Mouse (Mus musculus): ENCODE data around the gene Tex45. TPM values are rescaled to one million over a fixed set of nuclear protein-coding genes. Genes with fewer than 3 reads are reported as not detected.

The Tex45 gene
- polyA plus RNA-seq, 1 experiment from 2014 or later = not detected

- under 1% methylated on average over 54 of the region's 64 CpGs for WGBS
- H3K9ac ChIP-seq = peak within 1 kb of the TSS; percentile 99
- H3K27ac ChIP-seq = peak within 1 kb of the TSS; percentile 91
- no peaks in the 10 kb centered on the region for H3K27me3 ChIP-seq
- H3K36me3 ChIP-seq = peaks cover 40% of the 10 kb centered on the region
- peak within 1 kb of the TSS; percentile 79 for H3K4me2 ChIP-seq (replicated peaks)
- peak within 1 kb of the TSS; percentile 87 for H3K4me3 ChIP-seq
- peaks cover 24% of the 10 kb centered on the region for H3K9me3 ChIP-seq
- peaks cover 18% of the 10 kb centered on the region for H3K4me1 ChIP-seq
- ATAC-seq (ENCODE audit: low FRiP score, low read depth) = peak; percentile 93
These were observed 22.5 kb downstream of the Tex45 start, which contains the start of gene Zfp358 for GRCm38 (mm10) chr8:3492901-3493844. Gene Zfp358 (plus strand): TSS chr8:3493138.

GRCm38 (mm10) chr8:3493845-3494208 is 23.2 kb downstream of the Tex45 start:
- H3K9me3 ChIP-seq = peaks cover 24% of the 10 kb centered on the region
- ATAC-seq (ENCODE audit: low FRiP score, low read depth) = 0 out of 2 replicates have a peak, but pooled peaks have one; percentile 0
- peaks cover 40% of the 10 kb centered on the region for H3K36me3 ChIP-seq
- peak overlapping the region; percentile 87 for H3K4me3 ChIP-seq
- H3K9ac ChIP-seq = peak overlapping the region; percentile 99
- H3K27ac ChIP-seq = peak overlapping the region; percentile 91; the same call in 1 of the 2 replicates
- no peaks in the 10 kb centered on the region for H3K27me3 ChIP-seq
- H3K4me2 ChIP-seq (replicated peaks) = peak overlapping the region; percentile 79
- 37% methylated on average over 6 of the region's 6 CpGs for WGBS
- H3K4me1 ChIP-seq = peaks cover 18% of the 10 kb centered on the region

- H3K27ac ChIP-seq = no peak overlapping the region
- H3K27me3 ChIP-seq = no peaks in the 10 kb centered on the region
- no peak overlapping the region for H3K4me2 ChIP-seq (replicated peaks)
- peaks cover 44% of the 10 kb centered on the region for H3K36me3 ChIP-seq
- no peak for ATAC-seq (ENCODE audit: low FRiP score, low read depth)
- 96% methylated on average over 44 of the region's 44 CpGs for WGBS
- H3K9ac ChIP-seq = no peak overlapping the region
- no peak overlapping the region for H3K4me3 ChIP-seq
- H3K9me3 ChIP-seq = peaks cover 24% of the 10 kb centered on the region
- peaks cover 25% of the 10 kb centered on the region for H3K4me1 ChIP-seq
These were observed 25.1 kb downstream of the Tex45 start for GRCm38 (mm10) chr8:3495578-3496427.

GRCm38 (mm10) chr8:3496428-3496748 is 25.7 kb downstream of the Tex45 start:
- Histone ChIP-seq H3K36me3 (peaks cover 44% of the 10 kb centered on the region), H3K9ac (no peak overlapping the region), H3K4me2 (replicated peaks) (no peak overlapping the region), H3K27me3 (no peaks in the 10 kb centered on the region), H3K9me3 (peaks cover 24% of the 10 kb centered on the region), H3K4me3 (no peak overlapping the region), H3K4me1 (peaks cover 31% of the 10 kb centered on the region), H3K27ac (no peak overlapping the region)
- 93% methylated on average over 15 of the region's 15 CpGs for WGBS
- no peak for ATAC-seq (ENCODE audit: low FRiP score, low read depth)

GRCm38 (mm10) chr8:3498583-3498982 is 27.9 kb downstream of the Tex45 start:
- H3K4me1 ChIP-seq = peaks cover 40% of the 10 kb centered on the region
- ATAC-seq (ENCODE audit: low FRiP score, low read depth) = no peak
- H3K36me3 ChIP-seq = peaks cover 44% of the 10 kb centered on the region
- H3K27me3 ChIP-seq = no peaks in the 10 kb centered on the region
- WGBS = 79% methylated on average over 3 of the region's 3 CpGs
- no peak overlapping the region for H3K27ac ChIP-seq
- H3K9me3 ChIP-seq = peaks cover 24% of the 10 kb centered on the region
- H3K4me3 ChIP-seq = no peak overlapping the region
- no peak overlapping the region for H3K9ac ChIP-seq
- H3K4me2 ChIP-seq (replicated peaks) = no peak overlapping the region

GRCm38 (mm10) chr8:3499751-3500150 is 29.1 kb downstream of the Tex45 start:
- no peak; the same call in 1 of the 2 replicates for ATAC-seq (ENCODE audit: low FRiP score, low read depth)
- H3K4me1 ChIP-seq = peaks cover 32% of the 10 kb centered on the region
- peak overlapping the region; percentile 77 for H3K4me2 ChIP-seq (replicated peaks)
- H3K4me3 ChIP-seq = peak overlapping the region; percentile 75
- H3K27me3 ChIP-seq = no peaks in the 10 kb centered on the region
- WGBS = 3% methylated on average over 8 of the region's 8 CpGs
- peaks cover 41% of the 10 kb centered on the region for H3K36me3 ChIP-seq
- peak overlapping the region; percentile 92 for H3K27ac ChIP-seq
- peaks cover 19% of the 10 kb centered on the region for H3K9me3 ChIP-seq
- peak overlapping the region; percentile 84 for H3K9ac ChIP-seq

- ATAC-seq (ENCODE audit: low FRiP score, low read depth) = peak; percentile 92
- Histone ChIP-seq H3K4me2 (replicated peaks) (peak within 1 kb of the TSS; percentile 77), H3K9me3 (peaks cover 13% of the 10 kb centered on the region), H3K4me3 (peak within 1 kb of the TSS; percentile 75), H3K9ac (peak within 1 kb of the TSS; percentile 84), H3K36me3 (peaks cover 35% of the 10 kb centered on the region), H3K27me3 (no peaks in the 10 kb centered on the region), H3K4me1 (peaks cover 32% of the 10 kb centered on the region), H3K27ac (peak within 1 kb of the TSS; percentile 92)
- under 1% methylated on average over 68 of the region's 70 CpGs for WGBS
These were observed 29.8 kb downstream of the Tex45 start, which contains the start of gene Mcoln1 for GRCm38 (mm10) chr8:3500235-3501090. Gene Mcoln1 (plus strand): TSS chr8:3500457.

GRCm38 (mm10) chr8:3502217-3502616 is 31.6 kb downstream of the Tex45 start:
- peaks cover 35% of the 10 kb centered on the region for H3K36me3 ChIP-seq
- no peak overlapping the region for H3K27ac ChIP-seq
- ATAC-seq (ENCODE audit: low FRiP score, low read depth) = no peak
- no peaks in the 10 kb centered on the region for H3K27me3 ChIP-seq
- no peaks in the 10 kb centered on the region for H3K9me3 ChIP-seq
- peak overlapping the region; percentile 35; the same call in 1 of the 2 replicates for H3K9ac ChIP-seq
- H3K4me3 ChIP-seq = no peak overlapping the region
- H3K4me1 ChIP-seq = peaks cover 27% of the 10 kb centered on the region
- WGBS = 49% methylated on average over 4 of the region's 4 CpGs
- H3K4me2 ChIP-seq (replicated peaks) = no peak overlapping the region

- WGBS = 94% methylated on average over 6 of the region's 6 CpGs
These were observed 37.5 kb downstream of the Tex45 start for GRCm38 (mm10) chr8:3507979-3508754.

GRCm38 (mm10) chr8:3514681-3515247 is 44.1 kb downstream of the Tex45 start:
- Histone ChIP-seq H3K4me2 (replicated peaks) (peak overlapping the region; percentile 98), H3K4me1 (peaks cover 15% of the 10 kb centered on the region), H3K27ac (peak overlapping the region; percentile 73; the same call in 1 of the 2 replicates), H3K9ac (no peak overlapping the region; the same call in 1 of the 2 replicates), H3K36me3 (peaks cover 44% of the 10 kb centered on the region), H3K9me3 (no peaks in the 10 kb centered on the region), H3K27me3 (no peaks in the 10 kb centered on the region), H3K4me3 (peak overlapping the region; percentile 69)
- 25% methylated on average over 13 of the region's 13 CpGs for WGBS
- no peak; the same call in 1 of the 2 replicates for ATAC-seq (ENCODE audit: low FRiP score, low read depth)

More at GRCm38 (mm10) chr8:3507979-3508754, 37.5 kb downstream of the Tex45 start:
- H3K9me3 ChIP-seq = no peaks in the 10 kb centered on the region
- peaks cover 79% of the 10 kb centered on the region for H3K36me3 ChIP-seq
- no peaks in the 10 kb centered on the region for H3K4me1 ChIP-seq
- H3K4me3 ChIP-seq = no peak overlapping the region
- H3K9ac ChIP-seq = no peak overlapping the region
- H3K4me2 ChIP-seq (replicated peaks) = no peak overlapping the region
- H3K27ac ChIP-seq = no peak overlapping the region
- ATAC-seq (ENCODE audit: low FRiP score, low read depth) = no peak
- H3K27me3 ChIP-seq = no peaks in the 10 kb centered on the region
